Mouse (Mus musculus) c-Kit-positive CD71-positive TER-119-negative erythroid progenitor cells, embryonic 14.5 days (primary cell): ENCODE measurements around the gene Olfr118.
"Not testable (repeated sequence)": the region's sequence is repeated elsewhere in the genome, so short reads cannot be mapped to it uniquely, and the experiment has no call there.

ENCODE experiments used
- DNase-seq: peaks from one replicate; pipeline ENCODE4 v3.0.0-alpha.2; 2013; ENCODE audit warnings: low read depth

Gene Olfr118

GRCm38 (mm10) chr17:37666688-37667087 is at the start of gene Olfr118:
Olfr118 (plus strand) TSS chr17:37666988.
- DNase-seq, result no peak

DNA sequence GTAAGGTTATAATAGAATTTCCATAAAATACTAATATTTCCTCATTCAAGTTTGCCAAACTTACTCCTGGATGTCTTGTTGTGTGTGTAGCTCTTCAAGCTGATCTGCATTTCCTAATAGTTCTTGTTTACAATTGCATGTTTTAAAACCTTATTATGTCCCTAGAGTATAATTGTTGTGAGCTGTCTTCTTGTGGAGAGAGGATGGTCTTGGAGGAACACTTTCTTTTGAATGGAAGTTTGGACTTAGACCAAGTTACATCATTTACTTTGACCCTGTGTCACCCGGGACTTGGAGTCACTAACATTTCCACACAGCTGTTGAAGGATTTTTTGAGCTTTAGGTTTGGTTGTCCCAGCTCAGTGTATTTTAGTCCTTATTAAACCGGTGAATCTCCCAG is 39.8 kb upstream of the Olfr118 start, which contains the start of the genes Olfr115 and Olfr116:
Olfr115 (minus strand) TSS at position 101 of the 400 bp plus-strand sequence.
Olfr116 (minus strand) TSS at position 191 of the 400 bp plus-strand sequence.
- no peak for DNase-seq

GRCm38 (mm10) chr17:37663682-37664081 is 3.1 kb upstream of the Olfr118 start, which contains the start of gene Olfr117:
Olfr117 (minus strand) TSS chr17:37663782.
- no peak for DNase-seq

- DNase-seq, result not testable (repeated sequence)
Measured at GRCm38 (mm10) chr17:37696264-37696663, 29.5 kb downstream of the Olfr118 start, which contains the start of gene Olfr119. Olfr119 (plus strand) TSS chr17:37696564.

- DNase-seq, result no peak
Measured at GRCm38 (mm10) chr17:37721508-37721907, 54.7 kb downstream of the Olfr118 start, which contains the start of gene Olfr120. Olfr120 (plus strand) TSS chr17:37721808.
